Mouse (Mus musculus) G1E (cell line): ENCODE measurements around the gene Hist1h2bh.

Experiments
- CTCF ChIP-seq: IDR thresholded peaks from 2 replicates; pipeline ENCODE4 v1.5.1; 2012; ENCODE audit warnings: low read depth, low read length, inconsistent platforms, mixed read lengths
- POLR2AphosphoS5 ChIP-seq: IDR thresholded peaks from 2 replicates; pipeline ENCODE4 v1.6.1; 2012; ENCODE audit warnings: low read depth, low read length, inconsistent platforms; ENCODE audit not compliant: insufficient replicate concordance
- TAL1 ChIP-seq: conservative IDR thresholded peaks from 2 replicates; pipeline ENCODE4 v1.6.1; 2012; ENCODE audit warnings: low read depth, low read length, inconsistent platforms, mixed read lengths

GRCm38 (mm10) chr13:23526312-23526711, 16.9 kb downstream of the Hist1h2bh start:
- TF ChIP-seq CTCF (no peak), TAL1 (no peak), POLR2AphosphoS5 (no peak)
